Mouse (Mus musculus): Measurements from ENCODE around the gene Olfr313.

The Olfr313 gene

DNA sequence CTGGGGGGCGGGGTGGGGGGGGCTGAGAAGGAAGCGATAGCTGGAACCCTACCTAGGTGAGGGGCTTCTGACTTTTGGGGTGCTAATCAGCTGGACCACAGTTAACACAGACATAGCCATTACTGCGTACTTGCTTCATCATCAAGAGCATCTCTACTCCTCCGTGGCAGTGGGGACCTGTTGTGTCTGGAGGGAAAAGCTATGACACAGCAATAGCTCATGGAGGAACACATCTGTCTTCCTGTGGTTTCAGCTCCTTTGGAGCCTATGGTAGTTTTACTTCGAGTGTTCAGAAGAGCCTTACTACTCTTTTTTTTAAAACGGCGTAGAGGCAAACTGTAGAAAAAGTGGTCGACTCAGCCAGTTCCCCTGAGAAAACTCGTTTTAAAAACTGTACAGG is 32.8 kb downstream of the Olfr313 start:
- intact Hi-C loops (cut with DNase I): no loop called here

DNA sequence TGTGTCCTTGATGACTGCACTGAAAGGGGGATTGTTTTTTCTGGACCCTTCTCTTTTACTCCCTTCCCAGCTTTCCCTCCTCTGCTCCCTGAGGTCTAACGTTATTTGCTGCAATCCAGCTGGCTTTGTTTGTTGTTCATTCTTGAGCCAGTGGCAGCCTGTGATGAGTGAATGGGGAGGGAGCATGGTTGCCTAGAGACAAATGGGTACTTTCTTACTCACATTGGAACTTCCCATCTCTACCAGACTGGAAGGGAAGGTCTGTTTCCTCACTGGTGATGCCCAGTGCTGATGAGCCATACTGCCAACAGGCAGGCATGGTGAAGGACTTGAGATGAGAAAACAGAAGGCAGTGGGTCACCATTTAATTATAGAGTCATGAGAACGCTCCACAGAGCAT is 34.9 kb downstream of the Olfr313 start:
- intact Hi-C loops (cut with DNase I): no loop called here

DNA sequence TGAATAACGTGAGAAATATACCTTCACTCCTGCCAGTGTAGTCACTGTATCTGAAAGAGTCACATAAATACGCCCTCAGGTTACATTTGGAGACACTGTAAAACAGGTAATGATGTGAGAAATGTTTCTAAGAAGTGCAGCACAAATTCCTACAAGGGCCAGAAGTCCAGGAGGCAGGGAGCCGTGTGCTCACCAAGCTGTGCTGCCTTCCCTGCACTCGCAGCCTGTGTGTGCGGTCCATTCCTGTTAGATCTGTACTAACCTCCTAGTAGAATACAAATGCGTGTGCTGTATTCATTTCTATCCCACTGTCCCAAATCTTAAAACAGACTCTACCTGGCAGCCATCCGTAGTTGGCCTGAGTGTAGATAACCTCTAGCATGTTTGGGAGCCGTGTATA is 45.9 kb downstream of the Olfr313 start:
- intact Hi-C loops (cut with DNase I): no loop called here

DNA sequence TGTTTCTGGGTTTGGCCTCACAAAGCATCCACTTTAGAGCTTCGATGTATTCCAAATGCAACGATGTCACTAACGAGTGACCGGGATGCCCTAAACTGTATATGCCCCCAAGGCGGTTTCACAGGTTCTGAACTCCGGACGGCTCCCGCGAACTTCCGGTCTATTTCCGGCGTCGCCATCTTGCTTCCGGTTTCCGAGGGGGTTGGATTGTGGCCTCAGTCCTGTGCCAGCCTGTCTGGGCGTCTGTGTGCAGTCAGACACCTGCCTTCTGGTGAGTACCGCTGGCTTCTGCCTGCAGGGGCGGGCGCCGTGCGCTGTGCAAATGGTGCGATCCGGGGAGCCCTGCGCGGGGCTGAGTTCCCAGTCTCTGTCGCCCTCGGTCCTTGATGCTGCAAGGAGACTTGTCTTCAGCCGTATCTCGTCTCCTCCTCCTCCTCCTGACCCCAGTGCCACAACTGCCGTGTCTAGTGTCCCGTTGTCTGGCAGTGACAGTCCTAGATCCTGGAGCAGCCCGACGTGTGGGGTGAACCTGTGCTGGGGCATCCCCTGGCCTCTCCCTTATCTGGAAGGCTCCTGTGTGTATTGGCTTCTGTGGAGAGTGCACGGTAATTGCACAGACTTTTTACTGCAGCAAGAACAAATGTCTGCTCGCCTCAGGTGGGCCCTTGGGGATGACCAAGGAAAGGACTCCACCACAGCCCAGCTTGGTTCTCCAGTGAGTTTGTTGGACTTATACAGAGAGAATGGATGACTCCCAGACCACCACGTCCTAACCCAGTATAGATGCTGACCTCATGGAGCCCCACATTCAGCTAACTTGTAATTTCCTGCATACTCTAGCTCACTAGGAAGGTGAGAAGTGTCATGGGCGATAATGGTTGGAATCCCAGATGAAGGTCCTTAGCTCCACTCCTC is 52.5 kb downstream of the Olfr313 start, which contains the start of gene 2810021J22Rik:
TSS of gene 2810021J22Rik (plus strand) at position 178 of the 915 bp plus-strand sequence.
- intact Hi-C loops (cut with DNase I): no loop called here

DNA sequence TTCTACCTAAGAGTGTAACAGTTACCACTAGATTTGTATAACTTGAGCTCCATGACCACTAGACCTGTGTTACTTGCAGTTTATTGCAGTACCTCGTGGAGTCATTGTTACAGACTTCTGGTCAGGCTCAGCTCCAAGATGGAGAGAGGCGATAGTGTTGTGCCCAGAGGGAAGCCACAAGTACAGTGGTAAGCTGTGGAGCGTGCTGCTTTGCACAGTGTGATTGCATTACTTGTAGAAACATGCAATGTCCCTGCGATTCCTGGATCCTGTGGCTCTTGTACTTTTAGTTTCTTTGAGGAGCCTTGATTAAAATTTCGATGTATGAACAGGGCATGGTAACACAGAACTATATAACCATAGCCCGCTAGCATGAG is 53.1 kb downstream of the Olfr313 start:
- intact Hi-C loops (cut with DNase I): no loop called here

Data from adrenal gland (tissue).